Mouse (Mus musculus): ENCODE measurements at regions not wholly inside any gene's neighbourhood (a gene's known extent, or its start where the extent isn't known, plus 50 kb on each side); places are given as distances from the start of the nearest gene placed in this dataset.
"Not testable (repeated sequence)": the region's sequence is repeated elsewhere in the genome, so short reads cannot be mapped to it uniquely, and the experiment has no call there.

GRCm38 (mm10) chr5:129354877-129355276 lies 146.1 kb upstream of the Sfswap start:
- no peak for DNase-seq

- DNase-seq, result no peak
Observed at GRCm38 (mm10) chr5:129361527-129361926, 139.5 kb upstream of the Sfswap start.

GRCm38 (mm10) chr5:129363189-129363588 lies 137.8 kb upstream of the Sfswap start:
- DNase-seq, result no peak

GRCm38 (mm10) chr5:129365026-129365425 lies 136.0 kb upstream of the Sfswap start:
- DNase-seq, result no peak

GRCm38 (mm10) chr5:129367266-129367665 lies 133.8 kb upstream of the Sfswap start:
- DNase-seq, result no peak

- no peak for DNase-seq
Observed at GRCm38 (mm10) chr5:129380861-129381260, 120.2 kb upstream of the Sfswap start.

GRCm38 (mm10) chr5:129384976-129385375 lies 116.0 kb upstream of the Sfswap start:
- DNase-seq, result no peak

- not testable (repeated sequence) for DNase-seq
Observed at GRCm38 (mm10) chr5:129385965-129386643, 114.9 kb upstream of the Sfswap start.

GRCm38 (mm10) chr5:129386671-129387070 lies 114.3 kb upstream of the Sfswap start:
- DNase-seq, result not testable (repeated sequence)

- DNase-seq, result no peak
Observed at GRCm38 (mm10) chr5:129387301-129387700, 113.7 kb upstream of the Sfswap start.

- no peak for DNase-seq
Observed at GRCm38 (mm10) chr5:129390921-129391371, 110.1 kb upstream of the Sfswap start.

GRCm38 (mm10) chr5:129393150-129393549 lies 107.9 kb upstream of the Sfswap start:
- DNase-seq, result no peak

GRCm38 (mm10) chr5:129393606-129394255 lies 107.3 kb upstream of the Sfswap start:
- no peak for DNase-seq

- no peak for DNase-seq
Observed at GRCm38 (mm10) chr5:129394416-129394815, 106.6 kb upstream of the Sfswap start.

- no peak for DNase-seq
Observed at GRCm38 (mm10) chr5:129397311-129397710, 103.7 kb upstream of the Sfswap start.

- no peak for DNase-seq
Observed at GRCm38 (mm10) chr5:129406259-129406658, 94.8 kb upstream of the Sfswap start.

GRCm38 (mm10) chr5:129409440-129410004 lies 91.5 kb upstream of the Sfswap start:
- DNase-seq, result no peak

GRCm38 (mm10) chr5:129412161-129412560 lies 88.9 kb upstream of the Sfswap start:
- DNase-seq, result no peak

- peak; percentile 25 for DNase-seq
Observed at GRCm38 (mm10) chr5:129414960-129415706, 85.9 kb upstream of the Sfswap start.

- DNase-seq, result no peak
Observed at GRCm38 (mm10) chr5:129416425-129416824, 84.6 kb upstream of the Sfswap start.

GRCm38 (mm10) chr5:129417516-129417915 lies 83.5 kb upstream of the Sfswap start:
- no peak for DNase-seq

GRCm38 (mm10) chr5:129420981-129421380 lies 80.0 kb upstream of the Sfswap start:
- DNase-seq, result no peak

GRCm38 (mm10) chr5:129429897-129430296 lies 71.1 kb upstream of the Sfswap start:
- DNase-seq, result no peak
